13 mouse cellular contexts compared by ENCODE assay signal in the genomic region with DNA sequence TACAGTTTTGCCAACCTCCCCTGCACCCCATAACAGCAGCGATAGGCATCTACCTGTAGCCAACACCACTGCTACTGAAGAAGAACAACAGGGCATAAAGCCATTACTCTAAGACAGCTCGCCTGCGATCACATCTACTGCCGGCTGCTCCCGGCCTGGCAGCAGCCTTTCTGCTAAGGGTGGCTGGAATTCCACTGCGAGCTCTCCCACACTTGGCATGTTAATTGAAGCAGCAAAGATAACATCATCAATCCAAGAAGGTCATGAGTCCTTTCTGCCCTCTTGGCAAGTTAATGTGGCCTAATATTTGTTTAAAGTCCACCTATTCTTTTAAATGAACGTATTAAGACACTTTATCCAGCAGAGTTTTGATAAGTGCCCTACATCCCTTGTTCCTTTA.
"Had no signal": no experiment of that assay in that cellular context is flagged by ENCODE, and none has a peak within 500 bp of the region (broad histone marks: within the 10 kb centered on the region; RNA-seq: fewer than 3 reads in every experiment).

No protein-coding gene starts in this region.

- H3K27me3 ChIP-seq: limb, embryonic 12.5 days; liver, embryonic 15.5 days; midbrain, embryonic 15.5 days; stomach, embryonic 15.5 days had no signal

- H3K9me3 ChIP-seq: limb, embryonic 12.5 days; liver, embryonic 15.5 days; midbrain, embryonic 10.5 days; midbrain, embryonic 15.5 days; stomach, embryonic 15.5 days had no signal

- ATAC-seq: lung, postnatal 0 days; midbrain, embryonic 15.5 days had no signal

- H3K4me3 ChIP-seq: layer of hippocampus, adult 2 months; limb, embryonic 12.5 days; liver, embryonic 15.5 days; midbrain, embryonic 10.5 days; midbrain, embryonic 15.5 days; stomach, embryonic 15.5 days had no signal

- H3K27ac ChIP-seq: layer of hippocampus, adult 2 months; limb, embryonic 12.5 days; liver, embryonic 15.5 days; midbrain, embryonic 10.5 days; midbrain, embryonic 15.5 days; stomach, embryonic 15.5 days had no signal

- DNase-seq: liver; lung, adult 2 months; lung, postnatal 36 days; right cerebral cortex, postnatal 14 days; thymus, adult 2 months; thymus, postnatal 25 days had no signal

- H3K36me3 ChIP-seq: limb, embryonic 12.5 days; liver, embryonic 15.5 days; midbrain, embryonic 10.5 days; midbrain, embryonic 15.5 days; stomach, embryonic 15.5 days had no signal

- H3K4me1 ChIP-seq: limb, embryonic 12.5 days; liver, embryonic 15.5 days; midbrain, embryonic 15.5 days; stomach, embryonic 15.5 days had no signal

- H3K4me2 ChIP-seq: limb, embryonic 12.5 days; liver, embryonic 15.5 days; midbrain, embryonic 15.5 days; stomach, embryonic 15.5 days had no signal

- H3K9ac ChIP-seq: limb, embryonic 12.5 days; liver, embryonic 15.5 days; midbrain, embryonic 15.5 days; stomach, embryonic 15.5 days had no signal
